Mouse (Mus musculus) liver, embryonic 14.5 days (tissue): ENCODE data around the gene Rxfp2.

Experiments used
- CTCF ChIP-seq: IDR thresholded peaks from 2 replicates; pipeline ENCODE4 v1.5.1; 2016; ENCODE audit warnings: antibody characterized with exemption, low read depth, control low read depth
- EP300 ChIP-seq: IDR thresholded peaks from 2 replicates; pipeline ENCODE4 v1.6.1; 2016; ENCODE audit warnings: antibody characterized with exemption, low read depth

DNA sequence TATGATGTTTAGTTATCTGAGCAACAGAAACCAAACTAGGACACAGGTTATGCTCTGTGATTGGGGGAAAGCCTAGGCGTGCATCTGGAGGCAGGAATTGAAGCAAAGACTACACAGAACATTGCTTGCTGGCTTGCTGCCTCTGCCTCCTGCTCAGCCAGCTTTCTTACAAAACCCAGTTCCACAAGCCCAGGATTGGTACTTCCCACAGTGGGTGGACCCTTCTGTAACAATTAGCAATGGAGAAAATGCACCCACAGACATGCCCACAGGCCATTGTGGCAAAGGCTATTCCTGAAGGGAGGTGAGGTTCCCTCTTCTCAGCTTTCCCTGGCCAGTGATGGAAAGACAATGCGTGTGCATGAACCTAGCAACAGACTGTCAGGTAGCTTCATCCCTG, 104.1 kb downstream of the Rxfp2 start:
- TF ChIP-seq EP300 (no peak), CTCF (no peak)
